Mouse (Mus musculus) lung, embryonic 15.5 days (tissue): Measurements from ENCODE around the gene Rps21. TPM values are rescaled to one million over a fixed set of nuclear protein-coding genes. Genes with fewer than 3 reads are reported as not detected.

Experiments used
- ATAC-seq: fragments of 200-750 bp; cut with Nextera tagmentation; 2 replicates; pipeline ENCODE4 v1.8.0; 2017; ENCODE audit warnings: moderate number of reproducible peaks, borderline replicate concordance; ENCODE audit not compliant: low FRiP score, low TSS enrichment; ENCODE audit errors: extremely low read depth
- H3K27ac ChIP-seq: fragments of 300-500 bp; sonication (generic); 2 replicates; pipeline ENCODE4 v1.5.1; 2015; ENCODE audit warnings: moderate library complexity, mild to moderate bottlenecking, inconsistent platforms
- H3K27me3 ChIP-seq: fragments of 300-500 bp; sonication (generic); 2 replicates; pipeline ENCODE4 v1.6.1; 2015; ENCODE audit warnings: inconsistent platforms
- H3K36me3 ChIP-seq: fragments of 300-500 bp; sonication (generic); 2 replicates; pipeline ENCODE4 v1.6.1; 2015; ENCODE audit warnings: inconsistent platforms
- H3K4me1 ChIP-seq: fragments of 300-500 bp; sonication (generic); 2 replicates; pipeline ENCODE4 v1.6.1; 2015; ENCODE audit warnings: inconsistent platforms
- H3K4me2 ChIP-seq: fragments of 300-500 bp; sonication (generic); 2 replicates; pipeline ENCODE4 v1.6.1; 2015; ENCODE audit warnings: inconsistent platforms, mild to moderate bottlenecking, moderate library complexity
- H3K4me3 ChIP-seq: fragments of 300-500 bp; sonication (generic); 2 replicates; pipeline ENCODE4 v1.5.1; 2015; ENCODE audit warnings: mild to moderate bottlenecking, inconsistent platforms
- H3K9ac ChIP-seq: fragments of 300-500 bp; sonication (generic); 2 replicates; pipeline ENCODE4 v1.6.1; 2015; ENCODE audit warnings: inconsistent platforms
- H3K9me3 ChIP-seq: fragments of 300-500 bp; sonication (generic); 2 replicates; pipeline ENCODE4 v1.6.1; 2016; ENCODE audit warnings: inconsistent platforms
- WGBS: fragments of 180-500 bp; shearing (Covaris S2); methylation state at CpG from one replicate; pipeline ENCODE4 v1.1.7; 2015; 5-methylcytosine and 5-hydroxymethylcytosine counted together
- polyA plus RNA-seq: library from polyadenylated mRNA; unstranded; fragments of >200 nt; fragmentation: Nextera tagmentation; extraction: Ambion mirVana; gene quantifications from 2 replicates; pipeline ENCODE4 v1.2.1, GENCODE M21; 2015

Rps21 gene
- polyA plus RNA-seq, 1 experiment from 2014 or later, result 477 TPM

DNA sequence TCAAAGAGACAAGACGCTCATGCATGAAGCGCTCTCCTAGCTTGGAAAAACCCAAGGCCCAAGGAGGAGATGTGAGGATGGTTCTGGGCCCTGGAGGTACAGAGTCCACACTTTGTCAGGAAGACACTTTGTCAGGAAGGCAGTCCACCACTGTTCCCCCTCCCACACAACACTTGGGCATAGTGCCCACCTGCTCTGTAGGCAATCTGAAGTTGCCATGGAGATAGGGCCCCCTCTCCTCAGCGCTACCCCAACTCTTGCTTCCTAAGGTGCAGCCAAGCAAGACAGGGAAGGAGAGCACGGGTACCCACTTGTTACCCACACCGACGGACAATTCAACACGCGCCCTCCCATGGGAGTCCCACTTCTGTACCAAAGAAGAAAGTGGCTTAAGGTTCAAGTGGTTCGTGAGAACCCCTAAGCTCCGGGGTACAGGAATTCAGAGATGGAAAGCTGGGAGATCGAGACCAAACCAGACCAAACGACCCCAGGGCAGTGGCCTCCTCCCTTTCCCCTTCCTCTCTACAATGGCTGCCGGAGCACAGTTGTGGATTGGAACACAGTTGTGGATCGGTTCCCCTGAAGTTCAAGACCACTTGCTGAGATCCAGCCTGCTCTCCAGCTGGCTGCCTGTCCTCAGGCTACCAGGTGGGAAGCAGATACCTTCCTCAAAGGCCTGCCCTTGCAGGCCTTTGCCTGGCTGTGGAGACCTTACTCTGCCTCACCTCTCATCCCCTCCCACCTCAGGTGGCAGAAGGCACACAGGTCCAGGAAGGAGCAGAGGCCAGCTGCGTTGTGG is 37.8 kb upstream of the Rps21 start:
- 59% methylated on average over 15 of the region's 15 CpGs for WGBS
- H3K9me3 ChIP-seq, result no peaks in the 10 kb centered on the region

DNA sequence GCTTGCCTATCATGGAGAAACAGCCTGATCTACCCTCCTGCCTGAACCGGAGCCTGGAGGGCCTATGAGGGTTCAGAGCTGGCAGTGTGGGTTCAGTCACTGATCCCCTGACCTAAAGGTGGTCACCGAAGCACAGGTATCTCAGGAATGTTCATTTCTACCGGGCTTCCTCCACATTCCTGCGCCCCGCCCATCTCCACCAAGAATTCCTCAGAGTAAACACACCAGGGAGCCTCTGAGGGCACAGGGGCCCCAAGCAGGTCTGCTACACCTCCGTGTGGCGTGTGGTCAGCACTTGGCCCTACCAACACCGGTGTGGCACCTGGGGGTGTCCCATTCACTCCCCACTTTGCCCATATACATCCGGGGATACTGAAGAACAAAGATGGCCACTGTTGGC is 37.0 kb upstream of the Rps21 start:
- Histone ChIP-seq H3K9ac (0 out of 2 replicates have a peak overlapping the region, but pooled peaks have one; percentile 25), H3K9me3 (no peaks in the 10 kb centered on the region), H3K4me3 (no peak overlapping the region), H3K4me1 (peaks cover 84% of the 10 kb centered on the region), H3K4me2 (peak overlapping the region; percentile 14; the same call in 1 of the 2 replicates), H3K27ac (peak overlapping the region; percentile 91), H3K36me3 (no peaks in the 10 kb centered on the region), H3K27me3 (peaks cover 10% of the 10 kb centered on the region)
- ATAC-seq, result no peak
- 37% methylated on average over 9 of the region's 9 CpGs for WGBS

More for the DNA sequence above, 37.8 kb upstream of the Rps21 start:
- H3K9ac ChIP-seq, result 0 out of 2 replicates have a peak overlapping the region, but pooled peaks have one; percentile 25
- H3K4me3 ChIP-seq, result no peak overlapping the region
- H3K27ac ChIP-seq, result peak overlapping the region; percentile 91
- ATAC-seq, result no peak
- H3K4me1 ChIP-seq, result peaks cover 92% of the 10 kb centered on the region
- H3K36me3 ChIP-seq, result no peaks in the 10 kb centered on the region
- peaks cover 3% of the 10 kb centered on the region; the same call in 1 of the 2 replicates for H3K27me3 ChIP-seq
- peak overlapping the region; percentile 14 for H3K4me2 ChIP-seq

DNA sequence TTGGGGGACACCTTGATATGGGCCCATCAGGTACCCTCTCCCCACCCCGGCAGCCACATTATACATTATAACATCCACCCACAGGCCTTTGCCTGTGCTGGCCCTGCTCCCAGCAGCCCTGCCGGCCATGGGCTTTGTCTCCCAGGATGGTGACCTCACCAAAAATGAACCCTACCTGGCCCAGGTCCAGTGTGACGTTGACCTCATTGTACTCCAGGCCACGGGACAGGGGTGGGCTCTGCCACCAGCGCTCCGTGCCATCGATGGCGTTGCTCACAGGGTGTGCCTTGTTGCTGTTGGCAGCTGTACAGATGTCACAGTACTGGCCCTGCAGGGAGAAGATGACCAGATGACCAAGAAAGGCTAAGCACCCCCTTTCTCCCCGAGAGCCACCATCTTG is 36.1 kb upstream of the Rps21 start:
- peak overlapping the region; percentile 91 for H3K27ac ChIP-seq
- no peak for ATAC-seq
- H3K4me2 ChIP-seq, result no peak overlapping the region
- no peaks in the 10 kb centered on the region for H3K9me3 ChIP-seq
- WGBS, result 81% methylated on average over 9 of the region's 9 CpGs
- no peaks in the 10 kb centered on the region for H3K36me3 ChIP-seq
- H3K4me1 ChIP-seq, result peaks cover 82% of the 10 kb centered on the region
- no peak overlapping the region for H3K9ac ChIP-seq
- H3K4me3 ChIP-seq, result no peak overlapping the region
- H3K27me3 ChIP-seq, result peaks cover 17% of the 10 kb centered on the region

DNA sequence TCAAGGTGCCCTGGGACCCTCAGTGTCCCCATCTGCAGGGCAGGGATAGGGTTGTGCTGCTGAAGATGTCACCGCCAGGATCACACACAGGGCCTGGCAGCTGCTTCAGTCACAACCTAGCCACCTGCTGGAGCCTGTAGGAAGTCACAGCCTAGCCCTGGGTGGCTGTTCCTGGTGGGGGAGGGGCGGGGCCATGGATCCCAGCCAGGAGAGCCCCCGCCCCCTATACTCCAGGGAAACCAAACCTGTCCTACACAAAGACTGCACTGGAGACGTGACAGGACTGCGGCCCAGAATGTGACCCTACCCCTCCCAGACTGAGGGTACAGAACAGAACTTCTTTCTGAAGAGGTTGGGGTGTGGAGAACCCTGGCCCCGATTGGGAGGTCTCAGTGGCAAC is 34.9 kb upstream of the Rps21 start:
- peak; percentile 58 for ATAC-seq
- H3K4me3 ChIP-seq, result peak overlapping the region; percentile 65
- peak overlapping the region; percentile 91 for H3K27ac ChIP-seq
- 10% methylated on average over 6 of the region's 6 CpGs for WGBS
- H3K4me1 ChIP-seq, result peaks cover 81% of the 10 kb centered on the region
- H3K9me3 ChIP-seq, result no peaks in the 10 kb centered on the region
- no peak overlapping the region for H3K9ac ChIP-seq
- H3K4me2 ChIP-seq, result peak overlapping the region; percentile 94
- peaks cover 24% of the 10 kb centered on the region for H3K27me3 ChIP-seq
- H3K36me3 ChIP-seq, result no peaks in the 10 kb centered on the region

DNA sequence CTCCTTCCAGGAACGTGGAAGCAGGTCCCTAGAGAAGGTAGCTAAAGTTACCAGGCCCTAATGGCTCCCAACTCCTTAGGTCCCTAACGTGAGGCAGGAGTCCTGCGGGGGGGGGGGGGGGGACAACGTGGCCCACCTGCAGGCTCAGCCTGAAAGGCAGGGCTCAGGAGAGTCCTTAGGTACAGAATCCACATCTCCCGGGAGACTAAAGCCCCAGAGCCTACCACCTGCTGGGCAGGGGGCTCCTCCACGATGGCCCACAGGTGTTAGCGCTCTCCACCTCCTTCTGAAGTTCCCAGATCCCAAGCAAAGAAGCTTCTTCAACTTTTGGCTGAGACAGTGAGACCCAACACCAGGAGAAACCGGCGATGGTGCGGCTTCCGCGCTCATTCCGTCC is 32.5 kb upstream of the Rps21 start:
- Histone ChIP-seq H3K4me1 (peaks cover 79% of the 10 kb centered on the region), H3K4me2 (peak overlapping the region; percentile 94), H3K27ac (peak overlapping the region; percentile 91), H3K4me3 (peak overlapping the region; percentile 65), H3K9me3 (no peaks in the 10 kb centered on the region), H3K27me3 (peaks cover 24% of the 10 kb centered on the region), H3K9ac (peak overlapping the region; percentile 85), H3K36me3 (no peaks in the 10 kb centered on the region)
- 4% methylated on average over 11 of the region's 13 CpGs for WGBS
- ATAC-seq, result no peak

DNA sequence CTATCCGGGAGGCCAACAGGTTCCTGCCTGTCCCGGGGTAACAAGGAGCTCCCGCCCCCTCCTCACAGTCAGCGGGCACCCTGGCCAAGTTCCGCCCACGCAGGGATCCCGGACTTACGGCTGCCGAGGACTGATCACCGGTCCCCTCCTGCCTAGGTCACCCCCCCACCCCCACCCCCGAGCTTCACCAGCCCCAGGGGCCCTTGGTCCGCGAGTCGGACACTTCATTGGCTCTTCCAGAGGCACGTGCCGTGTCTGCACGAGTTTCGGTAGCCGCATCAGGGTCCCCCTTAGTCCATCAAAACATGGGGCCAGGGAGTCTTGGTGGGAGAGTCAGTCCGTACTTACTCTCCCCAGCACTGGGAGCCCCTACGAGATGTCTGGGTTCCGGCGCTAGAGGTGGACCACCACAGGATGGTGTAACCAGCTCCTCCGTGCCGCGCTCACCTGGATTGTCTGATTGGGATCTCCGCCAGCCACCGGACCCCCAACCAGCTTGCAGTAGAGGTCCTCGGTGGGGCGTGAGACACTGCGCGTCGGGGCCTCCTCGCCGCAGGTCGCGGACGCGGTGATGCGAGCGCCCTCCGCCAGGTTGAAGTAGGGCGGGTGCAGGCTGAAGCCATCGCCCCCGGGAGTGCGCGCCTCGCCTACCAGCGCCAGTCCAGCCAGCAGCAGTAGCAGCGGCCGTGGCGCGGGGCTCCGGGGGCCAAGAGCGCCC is 32.0 kb upstream of the Rps21 start:
- Histone ChIP-seq H3K9ac (peak overlapping the region; percentile 85), H3K27ac (peak overlapping the region; percentile 91), H3K4me1 (peaks cover 79% of the 10 kb centered on the region), H3K9me3 (no peaks in the 10 kb centered on the region), H3K36me3 (no peaks in the 10 kb centered on the region), H3K4me3 (peak overlapping the region; percentile 65), H3K4me2 (peak overlapping the region; percentile 94), H3K27me3 (peaks cover 24% of the 10 kb centered on the region)
- 0 out of 2 replicates have a peak, but pooled peaks have one; percentile 0 for ATAC-seq
- WGBS, result under 1% methylated on average over 55 of the region's 55 CpGs

DNA sequence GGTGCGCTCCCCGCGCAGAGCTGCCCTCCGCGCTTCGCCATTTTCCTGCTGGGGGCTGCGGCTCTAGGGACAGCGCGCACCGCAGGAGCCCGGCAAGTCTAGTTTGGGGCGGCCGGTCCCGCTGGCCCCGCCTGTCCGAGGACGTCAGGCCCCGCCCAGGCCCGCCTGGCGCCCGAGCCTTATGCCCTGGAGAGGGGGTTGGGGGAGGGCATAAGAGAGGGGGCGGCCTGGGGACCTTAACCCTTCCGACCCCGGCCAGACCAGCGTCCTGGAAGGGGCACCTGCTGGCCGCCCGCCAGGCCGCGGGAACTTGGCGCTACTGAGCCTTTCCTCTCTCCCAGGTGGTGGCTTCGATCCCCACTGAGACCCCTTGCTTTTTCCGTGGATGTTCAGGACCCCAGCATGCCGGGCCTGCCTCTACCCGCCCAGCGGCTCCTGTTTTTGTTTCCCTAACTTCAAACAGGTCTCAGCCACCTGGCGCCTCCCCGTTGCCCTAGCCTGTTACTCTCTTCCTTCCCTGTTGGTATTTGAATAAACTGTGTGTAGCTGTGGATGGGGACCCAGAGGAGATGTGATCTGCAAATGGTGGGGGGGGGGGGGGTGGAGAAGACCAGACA is 31.3 kb upstream of the Rps21 start, which contains the start of gene Lama5:
Gene Lama5, minus strand, starts transcription at position 98 of the 617 bp plus-strand sequence.
- under 1% methylated on average over 35 of the region's 37 CpGs for WGBS
- Histone ChIP-seq H3K36me3 (no peaks in the 10 kb centered on the region), H3K4me1 (peaks cover 82% of the 10 kb centered on the region), H3K27me3 (peaks cover 24% of the 10 kb centered on the region), H3K9ac (peak within 1 kb of the TSS; percentile 85), H3K4me2 (peak within 1 kb of the TSS; percentile 94), H3K27ac (peak within 1 kb of the TSS; percentile 91), H3K4me3 (peak within 1 kb of the TSS; percentile 65), H3K9me3 (no peaks in the 10 kb centered on the region)
- peak; percentile 67 for ATAC-seq

DNA sequence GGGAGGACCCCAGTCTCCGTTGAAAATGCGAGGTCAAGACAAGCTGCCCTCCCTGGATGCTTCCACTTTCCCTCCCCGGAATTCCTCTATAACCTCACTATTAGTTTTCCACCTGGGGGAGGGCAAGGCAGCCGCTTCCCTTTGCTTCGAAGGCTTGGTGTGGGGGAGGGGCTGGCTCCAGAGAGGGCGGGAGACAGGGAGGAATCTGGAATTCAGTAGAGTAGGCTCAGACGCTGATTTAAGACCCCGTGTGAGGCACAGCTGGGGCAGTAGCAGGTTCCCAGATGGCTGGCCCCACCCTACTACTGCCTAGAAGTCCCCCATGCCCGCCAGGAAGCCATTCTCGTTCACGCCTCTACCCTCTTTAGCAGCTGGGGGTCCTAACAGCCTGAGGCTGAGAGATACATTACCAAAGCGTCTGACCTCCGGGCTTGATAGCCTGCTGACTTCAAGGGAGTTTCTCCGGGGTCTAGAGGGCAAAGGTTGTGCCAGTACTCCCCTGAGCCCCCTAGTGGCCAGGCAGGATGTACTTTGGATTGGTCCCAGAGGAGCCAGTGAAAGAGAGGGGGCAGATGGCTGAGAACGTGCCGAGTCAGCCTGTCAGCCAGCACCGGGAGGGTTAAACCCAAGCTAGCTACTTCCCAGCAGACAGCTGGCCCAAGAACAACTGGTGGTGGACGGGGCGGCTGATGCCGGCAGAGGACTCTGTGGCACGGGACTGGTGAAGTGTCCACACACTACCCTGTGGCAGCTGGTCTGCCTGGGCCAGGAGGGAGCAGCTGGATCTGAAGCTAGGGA is 29.7 kb upstream of the Rps21 start:
- WGBS, result 2% methylated on average over 21 of the region's 21 CpGs
- Histone ChIP-seq H3K4me1 (peaks cover 75% of the 10 kb centered on the region), H3K4me3 (peak overlapping the region; percentile 2; the same call in 1 of the 2 replicates), H3K9me3 (no peaks in the 10 kb centered on the region), H3K27me3 (peaks cover 24% of the 10 kb centered on the region), H3K27ac (peak overlapping the region; percentile 63), H3K4me2 (peak overlapping the region; percentile 45), H3K36me3 (no peaks in the 10 kb centered on the region), H3K9ac (no peak overlapping the region)
- ATAC-seq, result peak; percentile 15; the same call in 1 of the 2 replicates

DNA sequence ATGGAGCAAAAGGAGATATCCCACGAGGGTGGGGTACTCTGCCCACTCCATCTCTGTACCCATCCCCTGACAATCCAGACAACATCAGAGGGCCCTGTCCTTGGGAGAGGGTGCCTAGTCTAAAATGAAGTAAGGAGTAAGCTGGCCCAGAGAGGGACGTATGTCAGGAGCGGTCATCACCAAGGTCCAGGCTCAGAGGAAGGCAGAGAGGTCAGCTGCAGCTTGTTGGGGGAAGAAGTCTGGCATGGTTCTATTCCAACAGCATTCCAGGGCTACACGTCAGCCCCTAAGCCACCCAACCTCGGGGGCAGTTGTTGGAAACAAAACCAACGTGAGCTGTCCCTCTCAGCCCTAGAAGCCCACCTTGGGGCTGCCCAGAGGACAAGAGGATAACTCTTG is 29.1 kb upstream of the Rps21 start:
- no peaks in the 10 kb centered on the region for H3K9me3 ChIP-seq
- WGBS, result 35% methylated on average over 6 of the region's 6 CpGs

DNA sequence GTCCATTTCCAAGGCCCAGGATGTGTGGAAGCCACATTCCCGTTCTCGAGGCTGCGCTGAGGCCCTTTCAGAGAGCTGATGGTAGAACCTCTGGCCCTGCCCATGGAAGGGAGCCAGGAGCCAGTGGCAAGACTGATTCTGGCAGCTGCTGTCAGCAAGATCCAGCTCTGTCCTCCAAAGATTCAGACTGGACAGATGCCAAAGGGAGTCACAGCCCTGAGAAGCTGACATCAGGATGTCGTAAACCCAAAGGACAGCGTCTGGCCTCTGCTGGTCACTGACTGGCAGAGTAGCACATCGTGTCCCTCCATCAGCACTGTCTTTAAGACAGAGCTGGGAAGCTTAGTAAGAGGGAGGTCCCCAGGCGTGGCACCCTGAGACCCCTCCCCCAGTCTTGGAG is 28.6 kb upstream of the Rps21 start:
- Histone ChIP-seq H3K9ac (no peak overlapping the region), H3K36me3 (no peaks in the 10 kb centered on the region), H3K4me2 (0 out of 2 replicates have a peak overlapping the region, but pooled peaks have one; percentile 45), H3K27me3 (peaks cover 24% of the 10 kb centered on the region), H3K27ac (peak overlapping the region; percentile 63), H3K4me1 (peaks cover 74% of the 10 kb centered on the region), H3K4me3 (no peak overlapping the region), H3K9me3 (no peaks in the 10 kb centered on the region)
- WGBS, result 31% methylated on average over 7 of the region's 7 CpGs
- ATAC-seq, result peak; percentile 28; the same call in 1 of the 2 replicates

More for the DNA sequence above, 29.1 kb upstream of the Rps21 start:
- peak overlapping the region; percentile 45; the same call in 1 of the 2 replicates for H3K4me2 ChIP-seq
- peaks cover 74% of the 10 kb centered on the region for H3K4me1 ChIP-seq
- H3K36me3 ChIP-seq, result no peaks in the 10 kb centered on the region
- peak overlapping the region; percentile 63 for H3K27ac ChIP-seq
- H3K4me3 ChIP-seq, result 0 out of 2 replicates have a peak overlapping the region, but pooled peaks have one; percentile 2
- no peak overlapping the region for H3K9ac ChIP-seq
- H3K27me3 ChIP-seq, result peaks cover 24% of the 10 kb centered on the region
- no peak for ATAC-seq

DNA sequence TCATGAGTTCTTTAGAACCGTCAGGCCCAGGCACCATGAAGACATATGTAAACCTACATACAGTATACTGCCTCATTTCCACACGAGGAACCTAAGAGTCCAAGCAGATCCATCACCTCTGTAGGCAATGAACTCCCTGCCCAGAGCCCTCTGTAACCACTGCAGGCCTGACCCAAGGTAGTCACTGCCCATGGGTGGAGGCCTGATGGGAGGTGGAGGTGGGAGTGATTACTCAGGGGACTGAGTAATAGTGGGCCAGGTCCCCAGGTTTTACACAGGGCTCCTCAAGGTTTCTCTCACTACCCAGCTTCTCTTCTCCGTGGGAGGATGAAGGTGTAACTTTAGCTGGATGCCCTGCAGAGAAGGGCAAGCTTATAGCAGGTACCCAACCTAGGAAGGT is 28.0 kb upstream of the Rps21 start:
- no peak overlapping the region for H3K4me2 ChIP-seq
- H3K4me1 ChIP-seq, result peaks cover 76% of the 10 kb centered on the region
- H3K9me3 ChIP-seq, result no peaks in the 10 kb centered on the region
- H3K27ac ChIP-seq, result peak overlapping the region; percentile 63
- no peak overlapping the region for H3K9ac ChIP-seq
- H3K36me3 ChIP-seq, result no peaks in the 10 kb centered on the region
- H3K27me3 ChIP-seq, result peaks cover 23% of the 10 kb centered on the region
- WGBS, result 61% methylated on average over 3 of the region's 3 CpGs
- no peak overlapping the region for H3K4me3 ChIP-seq
- ATAC-seq, result no peak
